Mouse (Mus musculus): ENCODE results near the gene Zscan26.

DNA sequence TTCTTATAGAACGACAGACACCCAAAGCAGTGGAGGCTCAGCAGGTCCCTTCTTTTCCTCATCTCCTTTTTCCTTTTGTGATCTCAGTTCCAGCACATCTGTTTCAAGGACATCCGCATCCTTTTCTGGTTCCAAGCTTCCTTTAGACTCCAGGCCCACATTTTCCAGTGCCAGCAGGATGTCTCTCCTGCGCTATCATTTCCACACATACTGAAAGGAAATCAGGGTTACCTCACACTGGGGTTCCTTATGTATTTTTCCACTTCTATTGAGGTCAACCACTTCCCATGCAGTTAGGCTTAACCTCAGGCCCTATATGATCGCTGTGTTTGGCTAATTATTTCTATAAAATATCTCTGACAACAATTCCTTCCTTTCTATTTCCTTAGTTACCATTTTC, 18.1 kb downstream of the Zscan26 start:
- no peak for TF ChIP-seq MAFK (IDR thresholded peaks at IDR 0.05; ENCODE audit: insufficient replicate concordance, low read length)
- TF ChIP-seq E2F4 (IDR thresholded peaks at IDR 0.05; ENCODE audit: insufficient replicate concordance, low read depth, low read length) = no peak
- TF ChIP-seq MAX (IDR thresholded peaks at IDR 0.05; ENCODE audit: low read length) = no peak
- TF ChIP-seq CTCF (conservative IDR thresholded peaks at IDR 0.05 in 1 of 2, IDR thresholded peaks at IDR 0.05 in 1 of 2; ENCODE audit: low read depth in 2 of 2, low read length in 2 of 2) = no peak
- no peak for TF ChIP-seq MYC (IDR thresholded peaks at IDR 0.05; ENCODE audit: low read depth, low read length)
- TF ChIP-seq POLR2A (IDR thresholded peaks at IDR 0.05; ENCODE audit: low read depth, low read length) = no peak
- TF ChIP-seq NELFE (IDR thresholded peaks at IDR 0.05; ENCODE audit: low read depth, low read length) = no peak
- no peak for TF ChIP-seq KAT2A (IDR thresholded peaks at IDR 0.05; ENCODE audit: insufficient replicate concordance, low read length)
- no peak for TF ChIP-seq EP300 (IDR thresholded peaks at IDR 0.05; ENCODE audit: low read length)
